Mouse (Mus musculus): ENCODE measurements at regions not wholly inside any gene's neighbourhood (a gene's known extent, or its start where the extent isn't known, plus 50 kb on each side); places are given as distances from the start of the nearest gene placed in this dataset.

DNA sequence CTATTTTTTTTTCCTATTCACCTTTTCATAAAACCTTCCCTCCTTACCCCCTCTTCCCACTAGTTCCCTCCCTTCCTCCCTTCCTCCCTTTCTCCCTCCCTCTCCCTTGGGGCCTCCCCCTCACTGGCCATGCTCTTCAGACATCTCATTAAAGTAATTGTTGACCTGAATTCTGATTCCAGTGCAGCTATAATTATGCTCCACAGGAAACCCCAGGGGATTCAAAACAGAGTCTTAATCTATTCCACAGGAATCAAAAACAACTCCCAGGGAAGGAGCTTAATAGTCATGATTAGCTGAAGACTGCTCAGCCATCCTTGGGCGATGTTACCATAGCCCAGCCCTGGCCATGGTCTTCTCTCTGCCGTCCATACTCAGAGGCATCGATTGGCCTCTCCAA, 123.7 kb upstream of the Mocs1 start:
- Histone ChIP-seq H3K36me3 (ENCODE audit: control insufficient read depth, insufficient read depth, low read length) (no peaks in the 10 kb centered on the region), H3K9me3 (ENCODE audit: control insufficient read depth, low read depth, low read length) (no peaks in the 10 kb centered on the region), H3K4me3 (ENCODE audit: low read depth, low read length) (no peak overlapping the region), H3K9ac (replicated peaks; ENCODE audit: low read depth, low read length) (no peak overlapping the region), H3K4me2 (replicated peaks; ENCODE audit: low read depth, low read length) (no peak overlapping the region), H3K27me3 (ENCODE audit: control insufficient read depth, insufficient read depth, low read length) (no peaks in the 10 kb centered on the region), H3K4me1 (ENCODE audit: control insufficient read depth, insufficient read depth, low read length) (no peaks in the 10 kb centered on the region), H3K27ac (ENCODE audit: low read length) (no peak overlapping the region)
- WGBS, result 87% methylated on average over 3 of the region's 3 CpGs
- ATAC-seq (ENCODE audit: insufficient number of reproducible peaks, insufficient read depth, low FRiP score, low read depth), result no peak

DNA sequence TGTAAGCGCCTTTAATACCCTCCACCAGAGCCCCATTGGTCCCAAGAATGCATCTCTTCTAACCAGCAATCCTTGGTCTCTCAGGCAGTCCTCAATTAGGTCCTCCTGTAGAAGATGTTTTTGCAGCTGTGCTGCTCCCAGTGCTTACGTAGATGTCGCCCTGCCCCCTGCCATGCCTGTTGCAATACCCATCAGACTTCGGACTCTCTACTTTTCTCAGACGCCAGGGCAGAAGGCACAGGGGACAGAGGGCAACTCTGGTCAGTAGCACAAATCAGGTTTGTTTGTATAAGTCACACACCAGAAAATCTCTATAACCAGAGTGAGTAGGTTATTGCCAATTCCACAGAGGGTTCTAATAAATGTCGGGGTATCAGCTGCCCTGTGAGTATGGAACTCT, 123.0 kb upstream of the Mocs1 start:
- H3K36me3 ChIP-seq (ENCODE audit: control insufficient read depth, insufficient read depth, low read length), result no peaks in the 10 kb centered on the region
- H3K4me3 ChIP-seq (ENCODE audit: low read depth, low read length), result no peak overlapping the region
- no peak overlapping the region for H3K9ac ChIP-seq (replicated peaks; ENCODE audit: low read depth, low read length)
- H3K4me1 ChIP-seq (ENCODE audit: control insufficient read depth, insufficient read depth, low read length), result no peaks in the 10 kb centered on the region
- WGBS, result 86% methylated on average over 6 of the region's 6 CpGs
- no peak for ATAC-seq (ENCODE audit: insufficient number of reproducible peaks, insufficient read depth, low FRiP score, low read depth)
- no peaks in the 10 kb centered on the region for H3K9me3 ChIP-seq (ENCODE audit: control insufficient read depth, low read depth, low read length)
- no peak overlapping the region for H3K27ac ChIP-seq (ENCODE audit: low read length)
- H3K27me3 ChIP-seq (ENCODE audit: control insufficient read depth, insufficient read depth, low read length), result no peaks in the 10 kb centered on the region
- no peak overlapping the region for H3K4me2 ChIP-seq (replicated peaks; ENCODE audit: low read depth, low read length)

DNA sequence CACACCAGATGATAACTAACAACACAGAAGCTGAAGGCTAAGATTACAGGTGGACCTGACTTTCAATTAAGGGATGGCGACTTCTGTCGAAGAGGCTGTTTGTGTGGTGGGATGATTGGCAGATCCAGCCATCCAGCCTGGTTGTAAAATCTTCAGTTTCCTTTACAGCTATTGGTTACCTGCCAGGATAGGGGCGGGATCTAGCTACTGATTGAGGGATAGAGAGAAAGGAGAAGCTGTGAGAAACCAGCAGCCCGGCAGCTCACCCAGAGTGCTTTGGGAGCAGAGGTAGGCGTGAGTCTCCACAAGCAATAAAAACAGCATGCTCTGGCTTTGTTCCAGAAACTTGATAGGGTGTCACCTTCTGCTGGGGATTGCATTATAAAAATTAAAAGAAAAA, 119.1 kb upstream of the Mocs1 start:
- no peaks in the 10 kb centered on the region for H3K4me1 ChIP-seq (ENCODE audit: control insufficient read depth, insufficient read depth, low read length)
- H3K4me2 ChIP-seq (replicated peaks; ENCODE audit: low read depth, low read length), result peak overlapping the region; percentile 27
- 17% methylated on average over 5 of the region's 5 CpGs for WGBS
- no peaks in the 10 kb centered on the region for H3K36me3 ChIP-seq (ENCODE audit: control insufficient read depth, insufficient read depth, low read length)
- no peak overlapping the region for H3K27ac ChIP-seq (ENCODE audit: low read length)
- no peaks in the 10 kb centered on the region for H3K27me3 ChIP-seq (ENCODE audit: control insufficient read depth, insufficient read depth, low read length)
- peak overlapping the region; percentile 7; the same call in 1 of the 2 replicates for H3K4me3 ChIP-seq (ENCODE audit: low read depth, low read length)
- H3K9me3 ChIP-seq (ENCODE audit: control insufficient read depth, low read depth, low read length), result no peaks in the 10 kb centered on the region
- H3K9ac ChIP-seq (replicated peaks; ENCODE audit: low read depth, low read length), result no peak overlapping the region
- peak; percentile 69; the same call in 1 of the 2 replicates for ATAC-seq (ENCODE audit: insufficient number of reproducible peaks, insufficient read depth, low FRiP score, low read depth)

DNA sequence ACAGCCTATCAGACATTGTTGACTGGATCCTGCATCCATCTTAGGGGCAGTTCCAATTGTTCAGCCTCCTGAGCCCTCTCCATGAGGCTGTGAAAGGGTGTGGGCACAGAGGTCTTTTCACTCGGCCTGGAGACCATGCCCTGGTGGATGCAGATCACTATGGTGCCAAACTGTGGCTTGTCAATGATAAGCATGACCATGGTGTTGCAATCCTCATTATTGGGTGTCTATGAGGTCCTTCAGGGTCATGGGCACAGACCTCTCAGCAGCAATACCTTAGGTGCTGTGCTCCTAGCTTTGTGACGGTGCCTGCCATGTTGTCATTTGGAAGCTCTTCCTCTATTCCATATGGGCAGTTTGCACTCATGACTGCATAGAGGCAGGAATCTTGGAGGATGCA, 114.0 kb upstream of the Mocs1 start:
- no peaks in the 10 kb centered on the region for H3K4me1 ChIP-seq (ENCODE audit: control insufficient read depth, insufficient read depth, low read length)
- H3K36me3 ChIP-seq (ENCODE audit: control insufficient read depth, insufficient read depth, low read length), result no peaks in the 10 kb centered on the region
- no peaks in the 10 kb centered on the region for H3K27me3 ChIP-seq (ENCODE audit: control insufficient read depth, insufficient read depth, low read length)
- H3K4me2 ChIP-seq (replicated peaks; ENCODE audit: low read depth, low read length), result no peak overlapping the region
- no peak overlapping the region for H3K27ac ChIP-seq (ENCODE audit: low read length)
- no peak overlapping the region for H3K4me3 ChIP-seq (ENCODE audit: low read depth, low read length)
- no peak overlapping the region for H3K9ac ChIP-seq (replicated peaks; ENCODE audit: low read depth, low read length)
- WGBS, result 71% methylated on average over 2 of the region's 2 CpGs
- no peak for ATAC-seq (ENCODE audit: insufficient number of reproducible peaks, insufficient read depth, low FRiP score, low read depth)
- no peaks in the 10 kb centered on the region for H3K9me3 ChIP-seq (ENCODE audit: control insufficient read depth, low read depth, low read length)

DNA sequence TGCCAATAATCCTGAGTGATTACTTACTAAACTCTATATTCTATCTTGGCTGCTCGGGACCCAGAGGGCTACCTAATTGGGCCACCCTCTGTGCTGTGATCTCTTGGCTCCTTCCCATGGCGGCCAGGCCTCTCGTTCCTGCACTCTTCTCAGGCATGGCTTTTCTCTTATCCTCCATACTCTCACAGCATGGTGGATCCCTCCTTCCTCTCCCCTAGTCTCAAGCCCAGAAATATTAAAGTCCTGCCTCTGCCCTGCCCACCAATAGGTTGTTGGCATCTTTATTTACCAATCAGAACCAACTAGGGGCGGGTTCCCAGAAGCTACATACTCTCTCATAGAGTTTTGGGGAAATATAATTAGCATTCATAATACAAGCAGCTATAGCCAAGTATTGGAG, 100.6 kb upstream of the Mocs1 start:
- H3K9ac ChIP-seq (replicated peaks; ENCODE audit: low read depth, low read length), result no peak overlapping the region
- H3K36me3 ChIP-seq (ENCODE audit: control insufficient read depth, insufficient read depth, low read length), result no peaks in the 10 kb centered on the region
- H3K4me1 ChIP-seq (ENCODE audit: control insufficient read depth, insufficient read depth, low read length), result no peaks in the 10 kb centered on the region
- ATAC-seq (ENCODE audit: insufficient number of reproducible peaks, insufficient read depth, low FRiP score, low read depth), result no peak
- no peak overlapping the region for H3K4me2 ChIP-seq (replicated peaks; ENCODE audit: low read depth, low read length)
- H3K27me3 ChIP-seq (ENCODE audit: control insufficient read depth, insufficient read depth, low read length), result no peaks in the 10 kb centered on the region
- no peak overlapping the region for H3K27ac ChIP-seq (ENCODE audit: low read length)
- H3K4me3 ChIP-seq (ENCODE audit: low read depth, low read length), result no peak overlapping the region
- no peaks in the 10 kb centered on the region for H3K9me3 ChIP-seq (ENCODE audit: control insufficient read depth, low read depth, low read length)
- WGBS, result 59% methylated on average over 4 of the region's 4 CpGs

DNA sequence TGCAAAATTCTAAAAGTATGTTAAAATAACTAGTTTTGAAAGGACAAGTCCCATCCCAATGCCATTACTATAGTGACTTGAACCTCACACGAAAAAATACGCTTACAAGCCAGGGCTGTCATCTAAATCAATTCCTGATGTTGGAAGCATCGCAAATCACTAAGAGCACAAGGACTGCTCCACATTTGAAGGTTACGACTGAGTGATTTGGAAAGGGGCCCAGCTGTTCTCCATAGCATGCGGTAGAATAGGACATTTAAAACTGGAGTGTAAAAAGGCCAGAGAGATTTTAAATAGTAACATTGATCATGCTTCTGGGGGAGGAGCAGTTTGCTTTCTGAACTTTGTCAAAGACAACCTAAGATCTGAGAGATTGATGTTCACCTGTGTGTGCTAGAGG, 92.8 kb upstream of the Mocs1 start:
- H3K9me3 ChIP-seq (ENCODE audit: control insufficient read depth, low read depth, low read length), result no peaks in the 10 kb centered on the region
- no peak for ATAC-seq (ENCODE audit: insufficient number of reproducible peaks, insufficient read depth, low FRiP score, low read depth)
- no peak overlapping the region for H3K4me2 ChIP-seq (replicated peaks; ENCODE audit: low read depth, low read length)
- H3K9ac ChIP-seq (replicated peaks; ENCODE audit: low read depth, low read length), result no peak overlapping the region
- 70% methylated on average over 5 of the region's 5 CpGs for WGBS
- no peaks in the 10 kb centered on the region for H3K4me1 ChIP-seq (ENCODE audit: control insufficient read depth, insufficient read depth, low read length)
- H3K36me3 ChIP-seq (ENCODE audit: control insufficient read depth, insufficient read depth, low read length), result no peaks in the 10 kb centered on the region
- H3K4me3 ChIP-seq (ENCODE audit: low read depth, low read length), result no peak overlapping the region
- no peak overlapping the region for H3K27ac ChIP-seq (ENCODE audit: low read length)
- no peaks in the 10 kb centered on the region for H3K27me3 ChIP-seq (ENCODE audit: control insufficient read depth, insufficient read depth, low read length)

DNA sequence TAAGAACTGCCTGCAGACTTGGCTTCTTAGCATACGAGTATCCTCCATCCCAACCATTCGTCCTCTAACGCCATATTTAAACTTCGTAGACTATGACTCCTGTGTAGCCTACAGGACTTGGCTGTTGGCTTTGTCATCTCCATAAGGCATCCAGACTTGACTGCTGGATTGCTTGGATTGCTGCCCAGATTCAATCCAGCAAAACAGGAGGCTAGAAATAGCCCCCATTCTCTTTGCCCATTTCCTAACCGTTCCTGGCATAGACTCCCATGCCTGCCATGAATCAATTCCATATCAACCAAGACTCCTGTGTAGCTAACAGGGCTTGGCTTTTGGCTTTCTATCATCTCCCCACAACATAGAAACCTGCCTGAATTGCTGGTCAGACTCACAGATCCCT, 90.3 kb upstream of the Mocs1 start:
- Histone ChIP-seq H3K36me3 (ENCODE audit: control insufficient read depth, insufficient read depth, low read length) (no peaks in the 10 kb centered on the region), H3K4me1 (ENCODE audit: control insufficient read depth, insufficient read depth, low read length) (no peaks in the 10 kb centered on the region), H3K4me3 (ENCODE audit: low read depth, low read length) (no peak overlapping the region), H3K9ac (replicated peaks; ENCODE audit: low read depth, low read length) (no peak overlapping the region), H3K27me3 (ENCODE audit: control insufficient read depth, insufficient read depth, low read length) (no peaks in the 10 kb centered on the region), H3K27ac (ENCODE audit: low read length) (no peak overlapping the region), H3K9me3 (ENCODE audit: control insufficient read depth, low read depth, low read length) (no peaks in the 10 kb centered on the region), H3K4me2 (replicated peaks; ENCODE audit: low read depth, low read length) (no peak overlapping the region)
- no peak for ATAC-seq (ENCODE audit: insufficient number of reproducible peaks, insufficient read depth, low FRiP score, low read depth)
- 94% methylated on average over 5 of the region's 5 CpGs for WGBS

DNA sequence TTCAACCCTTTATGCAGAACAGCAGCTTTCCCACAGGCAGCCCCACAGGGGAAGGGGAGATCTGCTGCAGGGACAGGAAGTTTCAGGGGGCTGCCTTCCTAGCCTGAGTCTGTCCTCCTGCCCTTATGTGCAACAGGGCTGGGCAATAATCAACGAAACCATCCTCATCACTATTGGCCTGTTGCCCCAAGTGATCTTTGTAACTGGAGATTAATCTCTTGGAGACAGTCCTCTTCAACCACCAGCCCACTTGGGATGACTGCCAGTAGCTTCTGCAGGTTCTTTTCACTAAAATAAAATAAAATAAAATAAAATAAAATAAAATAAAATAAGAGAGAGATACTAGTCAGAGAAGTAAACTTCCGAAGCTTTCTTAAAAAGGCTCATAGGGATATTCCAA, 85.5 kb upstream of the Mocs1 start:
- no peaks in the 10 kb centered on the region for H3K4me1 ChIP-seq (ENCODE audit: control insufficient read depth, insufficient read depth, low read length)
- no peak overlapping the region for H3K27ac ChIP-seq (ENCODE audit: low read length)
- no peak for ATAC-seq (ENCODE audit: insufficient number of reproducible peaks, insufficient read depth, low FRiP score, low read depth)
- H3K4me3 ChIP-seq (ENCODE audit: low read depth, low read length), result no peak overlapping the region
- H3K9ac ChIP-seq (replicated peaks; ENCODE audit: low read depth, low read length), result no peak overlapping the region
- H3K36me3 ChIP-seq (ENCODE audit: control insufficient read depth, insufficient read depth, low read length), result no peaks in the 10 kb centered on the region
- H3K4me2 ChIP-seq (replicated peaks; ENCODE audit: low read depth, low read length), result no peak overlapping the region
- no peaks in the 10 kb centered on the region; the same call in 1 of the 2 replicates for H3K9me3 ChIP-seq (ENCODE audit: control insufficient read depth, low read depth, low read length)
- H3K27me3 ChIP-seq (ENCODE audit: control insufficient read depth, insufficient read depth, low read length), result no peaks in the 10 kb centered on the region
- 76% methylated on average over 2 of the region's 2 CpGs for WGBS

DNA sequence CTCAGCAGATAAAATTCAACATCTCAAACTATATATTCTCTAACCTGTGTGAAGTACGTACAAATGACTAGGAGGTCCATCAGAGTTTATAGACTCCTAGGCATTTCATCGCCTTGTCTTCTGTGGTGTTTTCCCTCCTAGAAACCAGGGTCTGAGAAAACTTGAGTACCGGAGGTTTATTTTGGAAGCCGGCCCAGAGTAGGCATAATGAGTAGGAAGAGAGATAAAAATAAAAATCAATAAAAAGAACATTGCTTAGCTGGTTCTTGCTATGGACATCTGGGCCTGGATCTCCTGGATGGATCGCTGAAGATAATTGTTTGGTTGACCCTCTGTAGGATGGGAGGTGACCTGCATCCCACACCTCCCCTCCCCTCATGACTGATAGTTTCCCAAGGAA, 81.5 kb upstream of the Mocs1 start:
- H3K4me2 ChIP-seq (replicated peaks; ENCODE audit: low read depth, low read length), result no peak overlapping the region
- no peaks in the 10 kb centered on the region for H3K36me3 ChIP-seq (ENCODE audit: control insufficient read depth, insufficient read depth, low read length)
- H3K4me3 ChIP-seq (ENCODE audit: low read depth, low read length), result no peak overlapping the region
- H3K27ac ChIP-seq (ENCODE audit: low read length), result no peak overlapping the region
- no peaks in the 10 kb centered on the region for H3K4me1 ChIP-seq (ENCODE audit: control insufficient read depth, insufficient read depth, low read length)
- no peak overlapping the region for H3K9ac ChIP-seq (replicated peaks; ENCODE audit: low read depth, low read length)
- no peaks in the 10 kb centered on the region for H3K27me3 ChIP-seq (ENCODE audit: control insufficient read depth, insufficient read depth, low read length)
- ATAC-seq (ENCODE audit: insufficient number of reproducible peaks, insufficient read depth, low FRiP score, low read depth), result no peak
- 74% methylated on average over 5 of the region's 5 CpGs for WGBS
- H3K9me3 ChIP-seq (ENCODE audit: control insufficient read depth, low read depth, low read length), result no peaks in the 10 kb centered on the region; the same call in 1 of the 2 replicates
